Mouse (Mus musculus) cerebellum, postnatal 36 days (tissue): ENCODE results near the gene Gm4450.
"Not testable (repeated sequence)": the region's sequence is repeated elsewhere in the genome, so short reads cannot be mapped to it uniquely, and the experiment has no call there.

Experiments
- DNase-seq, 2 experiments: peaks; one replicate each; pipeline ENCODE4 v3.0.0; 2021 to 2022; ENCODE audit warnings: mixed read lengths in 2 of 2

The Gm4450 gene

DNA sequence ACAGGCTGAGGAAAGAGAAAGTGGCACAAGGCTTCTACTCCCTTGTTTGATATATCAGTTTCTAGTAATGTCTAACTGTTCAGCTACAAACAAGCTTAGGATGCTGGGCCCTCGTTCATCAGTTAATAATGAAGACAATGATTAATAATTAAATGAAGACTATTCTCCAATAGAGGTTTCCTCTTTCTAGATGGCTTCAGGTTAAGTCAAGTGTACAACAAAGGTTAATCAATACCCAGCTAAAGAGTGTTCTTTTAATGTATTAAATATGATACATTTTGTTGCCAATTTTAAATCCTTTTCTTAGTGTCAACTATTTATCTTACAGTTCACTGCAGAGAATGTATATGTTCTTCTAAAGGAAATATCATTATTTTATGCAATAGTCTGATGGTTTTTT is at the start of gene Gm4450:
Gm4450 (minus strand) TSS at position 101 of the 400 bp plus-strand sequence.
- DNase-seq, result not testable (repeated sequence)

- not testable (repeated sequence) for DNase-seq
These were observed 40.5 kb upstream of the Gm4450 start for GRCm38 (mm10) chr3:98497401-98497800.

- DNase-seq, result not testable (repeated sequence)
These were observed 39.8 kb upstream of the Gm4450 start for GRCm38 (mm10) chr3:98496762-98497161.

DNA sequence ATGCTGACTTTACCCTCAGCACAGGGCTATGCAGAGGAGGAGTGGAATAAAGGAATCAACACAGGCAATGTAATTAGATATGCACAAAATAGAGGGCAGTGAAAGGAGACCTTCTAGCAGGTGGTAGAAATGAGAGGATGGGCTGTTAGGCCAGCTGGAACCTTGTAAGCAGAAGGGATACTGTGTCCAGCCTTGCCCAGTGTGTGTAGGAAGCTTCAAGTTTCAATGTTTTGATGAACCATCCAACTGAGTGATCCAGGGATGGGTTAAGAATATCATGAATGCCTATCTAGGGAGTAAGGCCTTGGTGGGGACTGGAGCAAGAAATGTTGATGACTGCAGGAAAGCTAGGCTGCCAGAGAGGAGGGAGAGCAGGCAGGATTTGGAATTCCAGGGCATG is 38.1 kb upstream of the Gm4450 start:
- not testable (repeated sequence) for DNase-seq

DNA sequence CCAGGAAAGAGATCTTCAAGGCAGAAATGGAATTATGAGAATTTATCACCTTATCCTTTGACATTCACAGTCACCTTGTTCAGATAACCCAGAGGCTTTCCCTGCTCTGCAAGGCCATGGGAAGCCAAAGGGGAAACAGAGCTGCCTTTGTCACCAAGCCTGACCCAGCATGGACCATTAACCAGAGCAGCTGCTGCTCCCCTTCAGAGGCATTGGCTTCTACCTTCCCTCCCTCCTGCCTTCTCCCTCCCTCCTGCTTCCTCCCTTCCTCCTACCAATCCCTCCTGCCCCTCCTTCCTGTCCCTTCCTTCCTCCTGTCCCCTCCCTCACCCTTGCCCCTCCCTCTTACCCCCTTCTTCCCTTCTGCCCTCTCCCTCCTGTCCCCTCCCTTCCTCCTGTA is 37.3 kb upstream of the Gm4450 start:
- DNase-seq, result not testable (repeated sequence)

DNA sequence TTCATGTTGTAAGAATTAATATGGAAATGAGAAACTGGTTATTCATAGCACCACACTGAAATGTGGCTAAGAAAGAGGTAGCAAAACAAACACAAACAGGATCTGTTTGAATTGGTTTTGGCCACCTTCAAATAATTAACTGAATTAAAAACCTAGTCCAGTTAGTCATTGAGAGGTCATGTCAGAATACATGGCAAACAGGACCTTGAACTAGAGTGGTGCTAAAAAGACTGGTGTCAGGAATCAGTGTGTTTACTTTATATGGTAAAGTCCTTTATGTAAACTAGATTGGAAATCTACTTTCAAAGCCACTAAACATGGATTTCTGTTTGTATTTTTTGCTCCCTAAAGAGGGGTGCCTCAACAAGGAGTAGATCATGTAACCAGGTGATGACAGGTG is 14.6 kb upstream of the Gm4450 start:
- not testable (repeated sequence) for DNase-seq

GRCm38 (mm10) chr3:98471057-98471456 is 14.1 kb upstream of the Gm4450 start:
- DNase-seq, result not testable (repeated sequence)

- not testable (repeated sequence) for DNase-seq
These were observed 12.4 kb upstream of the Gm4450 start for GRCm38 (mm10) chr3:98469323-98469722.

DNA sequence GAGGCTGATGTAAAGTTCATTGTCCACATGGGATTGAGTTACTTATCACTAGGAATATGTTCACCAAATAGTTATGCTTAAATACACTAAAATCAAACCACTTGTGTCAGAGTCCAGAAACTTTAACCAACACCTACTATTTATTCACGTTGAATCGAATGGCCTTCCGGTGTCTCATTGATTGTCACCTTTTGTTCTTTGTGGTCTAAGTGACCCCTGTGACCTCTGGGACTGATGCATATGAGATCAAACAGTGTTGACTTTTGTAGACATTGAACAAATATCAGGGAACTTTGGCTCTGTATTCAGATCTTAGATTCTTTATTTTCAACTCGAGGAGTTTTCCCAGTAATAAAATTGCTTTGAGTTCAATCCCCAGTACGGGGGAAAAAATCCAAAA is 3.1 kb downstream of the Gm4450 start:
- not testable (repeated sequence) for DNase-seq

DNA sequence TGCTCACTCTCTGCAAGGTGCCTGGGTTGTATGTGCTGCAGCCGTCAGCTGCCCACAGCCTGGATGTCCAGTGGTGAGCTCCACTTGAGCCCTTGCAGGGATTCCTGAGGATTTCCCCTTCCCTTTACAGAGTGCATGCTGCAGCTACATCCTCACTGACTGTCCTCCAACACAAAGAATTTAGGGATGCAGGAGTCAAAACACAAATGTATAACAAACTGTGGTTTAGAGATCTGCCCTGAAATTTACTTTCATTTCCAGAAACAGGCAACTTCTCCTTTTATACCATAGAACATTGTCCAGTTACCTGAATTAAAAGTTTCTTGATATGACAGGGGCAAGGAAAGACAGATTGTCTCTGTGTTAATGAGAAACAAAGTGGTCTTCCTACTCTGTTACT is 13.0 kb downstream of the Gm4450 start:
- not testable (repeated sequence) for DNase-seq

GRCm38 (mm10) chr3:98443149-98443779 is 13.7 kb downstream of the Gm4450 start:
- not testable (repeated sequence) for DNase-seq

- DNase-seq, result not testable (repeated sequence)
These were observed 14.7 kb downstream of the Gm4450 start for GRCm38 (mm10) chr3:98442245-98442644.

DNA sequence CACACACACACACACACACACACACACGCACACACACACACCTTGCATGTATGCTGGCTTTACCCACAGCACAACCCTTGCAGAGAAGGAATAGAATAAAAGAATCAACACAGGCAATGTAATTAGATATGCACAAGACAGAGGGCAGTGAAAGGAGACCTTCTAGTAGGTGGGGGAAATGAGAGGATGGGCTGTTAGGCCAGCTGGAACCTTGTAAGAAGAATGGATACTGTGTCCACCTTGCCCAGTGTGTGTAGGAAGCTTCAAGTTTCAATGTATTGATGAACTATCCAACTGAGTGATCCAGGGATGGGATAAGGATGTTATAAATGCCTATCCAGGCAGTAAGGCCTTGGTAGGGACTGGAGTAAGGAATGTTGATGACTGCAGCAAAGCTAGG is 21.9 kb downstream of the Gm4450 start:
- DNase-seq, result no peak

- no peak for DNase-seq
These were observed 22.7 kb downstream of the Gm4450 start for GRCm38 (mm10) chr3:98434088-98434816.

DNA sequence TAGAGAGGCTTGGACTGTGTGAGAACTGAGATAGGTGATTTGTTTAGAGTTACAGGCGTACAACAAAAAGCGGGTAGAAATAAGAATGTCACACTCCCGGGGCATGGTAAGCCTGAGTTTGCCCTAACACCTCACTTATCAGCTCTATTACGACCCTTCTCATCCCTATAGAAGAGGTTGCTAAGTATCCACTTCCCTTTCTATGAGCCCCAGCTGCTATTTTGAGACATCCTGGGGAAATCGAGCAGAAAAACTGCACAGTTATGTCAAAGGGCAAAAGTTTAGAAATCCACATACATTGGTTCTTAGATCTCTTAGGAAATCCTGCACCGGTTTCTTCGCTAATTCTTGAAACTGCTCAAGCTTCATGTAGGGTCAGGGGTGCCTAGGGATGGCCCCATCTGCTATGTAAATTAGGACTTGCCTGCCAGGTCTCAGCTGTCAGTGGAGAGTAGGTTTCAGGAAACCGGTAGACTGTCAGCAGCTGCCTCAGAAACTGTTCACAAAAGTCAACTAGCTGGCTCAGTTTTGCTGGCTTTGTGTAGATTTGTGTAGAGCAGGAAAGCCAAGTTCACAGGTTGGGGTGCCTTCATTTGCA is 27.9 kb downstream of the Gm4450 start:
- DNase-seq, result no peak

DNA sequence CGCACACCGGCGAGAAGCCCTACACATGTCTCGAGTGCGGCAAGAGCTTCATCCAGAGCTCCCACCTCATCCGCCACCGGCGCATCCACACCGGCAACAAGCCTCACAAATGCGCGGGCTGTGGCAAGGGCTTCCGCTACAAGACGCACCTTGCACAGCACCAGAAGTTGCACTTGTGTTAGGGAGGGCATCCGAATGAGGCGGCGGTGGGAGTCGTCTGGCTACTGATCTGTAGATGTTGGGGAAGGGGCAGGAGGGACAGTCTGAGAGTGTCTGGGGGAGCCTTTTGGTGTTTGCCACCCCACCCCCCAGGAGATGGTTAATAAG is 28.5 kb downstream of the Gm4450 start:
- DNase-seq, result no peak

GRCm38 (mm10) chr3:98427600-98428448 is 29.1 kb downstream of the Gm4450 start:
- DNase-seq, result peak; percentile 87 to 89

GRCm38 (mm10) chr3:98427260-98427599 is 29.7 kb downstream of the Gm4450 start:
- DNase-seq, result no peak

GRCm38 (mm10) chr3:98426749-98427148 is 30.2 kb downstream of the Gm4450 start:
- no peak for DNase-seq

DNA sequence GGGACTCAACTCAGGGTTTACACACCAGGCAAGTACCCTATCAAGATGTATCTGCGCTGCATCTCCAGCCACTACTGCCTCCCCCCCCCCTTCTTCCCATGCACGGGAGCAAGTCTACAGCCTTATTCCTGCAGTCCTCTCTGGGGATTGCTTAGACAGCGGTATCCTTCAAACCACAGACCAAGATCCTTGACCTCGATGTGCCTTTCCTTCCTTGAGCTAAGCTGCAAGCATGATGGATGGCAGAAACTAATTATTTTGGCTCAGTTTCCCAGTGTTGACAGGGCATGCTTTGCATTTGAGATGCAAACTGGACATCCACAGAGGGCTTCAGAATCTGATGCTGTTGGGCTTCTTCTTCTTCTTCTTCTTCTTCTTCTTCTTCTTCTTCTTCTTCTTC is 34.0 kb downstream of the Gm4450 start:
- no peak for DNase-seq

DNA sequence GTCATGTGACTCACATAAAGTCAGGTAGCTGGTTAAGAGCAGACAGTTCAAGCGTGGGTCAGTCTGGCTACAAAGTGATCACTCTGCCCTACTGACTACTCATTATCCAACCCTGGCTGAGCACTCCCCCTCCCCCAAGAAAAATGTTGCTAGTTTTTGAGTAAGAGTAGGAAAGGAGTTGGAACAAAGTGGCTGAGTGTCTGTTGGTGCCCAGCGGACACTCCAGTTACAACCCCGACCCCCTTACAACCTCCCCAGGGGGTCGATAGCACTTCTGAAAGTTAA is 37.2 kb downstream of the Gm4450 start:
- DNase-seq, result no peak

GRCm38 (mm10) chr3:98418991-98419785 is 37.7 kb downstream of the Gm4450 start:
- DNase-seq, result no peak

DNA sequence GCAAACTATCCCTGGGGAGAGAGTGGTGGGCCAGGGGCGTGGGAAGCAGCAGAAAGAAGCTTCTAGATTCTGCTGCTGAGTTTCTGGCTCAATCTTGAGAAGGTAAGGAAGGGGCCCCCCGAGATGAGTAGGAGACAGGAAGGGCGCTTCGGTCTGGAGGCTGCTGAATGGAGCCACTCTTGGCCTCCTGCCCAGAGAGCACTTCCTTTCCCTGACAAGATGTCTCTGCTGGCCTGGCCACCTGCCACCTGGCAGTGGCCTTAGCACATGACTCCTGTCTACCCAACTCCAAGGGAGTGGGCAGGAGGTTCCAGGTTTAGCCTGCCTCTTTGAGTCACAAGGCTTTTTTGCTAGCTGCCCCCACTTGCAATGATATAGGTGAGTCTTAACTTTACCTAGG is 39.6 kb downstream of the Gm4450 start:
- peak; percentile 88 to 91 for DNase-seq
